Mouse (Mus musculus) adrenal gland, postnatal 25 days (tissue): Measurements from ENCODE around the gene Itpkc. TPM values are rescaled to one million over a fixed set of nuclear protein-coding genes. Genes with fewer than 3 reads are reported as not detected.

ENCODE experiments used
- DNase-seq: peaks from one replicate; pipeline ENCODE4 v3.0.0; 2021; ENCODE audit warnings: mixed read lengths
- total RNA-seq: library from RNA; stranded (reverse); gene quantifications from 2 replicates; pipeline ENCODE4 v1.2.3, GENCODE M21; 2021

The Itpkc gene
- total RNA-seq, 1 experiment from 2014 or later: 18.3 TPM

- DNase-seq: no peak
Measured at GRCm38 (mm10) chr7:27237527-27237926, 9.1 kb upstream of the Itpkc start.

GRCm38 (mm10) chr7:27235726-27236125 lies 7.3 kb upstream of the Itpkc start:
- DNase-seq: no peak

GRCm38 (mm10) chr7:27233300-27233699 lies 4.8 kb upstream of the Itpkc start:
- no peak for DNase-seq

GRCm38 (mm10) chr7:27232781-27233281 lies 4.4 kb upstream of the Itpkc start, which contains the start of gene Coq8b:
Gene Coq8b, plus strand, starts transcription at chr7:27233023.
- peak; percentile 93 for DNase-seq

- DNase-seq: peak; percentile 85
Measured at GRCm38 (mm10) chr7:27231693-27232331, 3.4 kb upstream of the Itpkc start.

- DNase-seq: no peak
Measured at GRCm38 (mm10) chr7:27230781-27231180, 2.3 kb upstream of the Itpkc start.

- DNase-seq: no peak
Measured at GRCm38 (mm10) chr7:27228865-27229264, 404 bp upstream of the Itpkc start.

GRCm38 (mm10) chr7:27227676-27228075 lies 785 bp downstream of the Itpkc start:
- DNase-seq: no peak

GRCm38 (mm10) chr7:27227276-27227675 lies 1.2 kb downstream of the Itpkc start:
- no peak for DNase-seq

GRCm38 (mm10) chr7:27224877-27225575 lies 3.4 kb downstream of the Itpkc start:
- DNase-seq: peak; percentile 57

- DNase-seq: no peak
Measured at GRCm38 (mm10) chr7:27222538-27222937, 5.9 kb downstream of the Itpkc start.

- no peak for DNase-seq
Measured at GRCm38 (mm10) chr7:27221939-27222338, 6.5 kb downstream of the Itpkc start.

- no peak for DNase-seq
Measured at GRCm38 (mm10) chr7:27219937-27220336, 8.5 kb downstream of the Itpkc start.

GRCm38 (mm10) chr7:27218586-27218985 lies 9.9 kb downstream of the Itpkc start:
- DNase-seq: no peak

- DNase-seq: no peak
Measured at GRCm38 (mm10) chr7:27212626-27213025, 15.8 kb downstream of the Itpkc start.

- no peak for DNase-seq
Measured at GRCm38 (mm10) chr7:27203730-27204449, 24.6 kb downstream of the Itpkc start.

GRCm38 (mm10) chr7:27198779-27199178 lies 29.7 kb downstream of the Itpkc start:
- no peak for DNase-seq

GRCm38 (mm10) chr7:27198355-27198754 lies 30.1 kb downstream of the Itpkc start:
- no peak for DNase-seq

GRCm38 (mm10) chr7:27197634-27198033 lies 30.8 kb downstream of the Itpkc start:
- DNase-seq: no peak

- DNase-seq: no peak
Measured at GRCm38 (mm10) chr7:27197136-27197535, 31.3 kb downstream of the Itpkc start.

- peak; percentile 92 for DNase-seq
Measured at GRCm38 (mm10) chr7:27195681-27196611, 32.5 kb downstream of the Itpkc start, which contains the start of the genes BC024978 and Snrpa. Gene BC024978, plus strand, starts transcription at chr7:27195781. Gene Snrpa, minus strand, starts transcription at chr7:27196271.

- DNase-seq: no peak
Measured at GRCm38 (mm10) chr7:27193731-27194130, 34.7 kb downstream of the Itpkc start.
